Mouse (Mus musculus): ENCODE measurements around the gene Mpp2. TPM values are rescaled to one million over a fixed set of nuclear protein-coding genes. Genes with fewer than 3 reads are reported as not detected.

The Mpp2 gene
- polyA plus RNA-seq, 2 experiments, result 7.4 to 11.9 TPM

- H3K9ac ChIP-seq (replicated peaks), result no peak overlapping the region
- WGBS (ENCODE audit: insufficient replicate concordance), result 65% methylated on average over 13 of the region's 13 CpGs
- peaks cover 0 to 7% of the 10 kb centered on the region in 2 experiments; a peak in 2 of 4 replicates for H3K4me1 ChIP-seq (replicated peaks; ENCODE audit: control insufficient read depth in 2 of 2, insufficient read depth in 2 of 2, low read length in 1 of 2)
- no peak overlapping the region for H3K27ac ChIP-seq
- no peaks in the 10 kb centered on the region for H3K27me3 ChIP-seq (ENCODE audit: control insufficient read depth, insufficient read depth, low read length)
- no peak overlapping the region for H3K4me2 ChIP-seq (ENCODE audit: low read depth)
- H3K4me3 ChIP-seq (ENCODE audit: insufficient read depth in 1 of 2, low read depth in 2 of 2, low read length in 2 of 2), result no peak overlapping the region
- peaks cover 20% of the 10 kb centered on the region for H3K36me3 ChIP-seq (replicated peaks; ENCODE audit: control insufficient read depth, insufficient read depth, low read depth)
- DNase-seq (ENCODE audit: low read depth in 3 of 3, low spot score in 3 of 3) (no peak), ATAC-seq (ENCODE audit: insufficient read depth) (no peak)
- TF ChIP-seq CTCF (IDR thresholded peaks at IDR 0.05; ENCODE audit: low read depth) (no peak), EP300 (IDR thresholded peaks at IDR 0.05; ENCODE audit: low read depth) (no peak)
- no peaks in the 10 kb centered on the region for H3K9me3 ChIP-seq (ENCODE audit: control insufficient read depth, low read length)
Observed at GRCm38 (mm10) chr11:102063076-102063475, 25.2 kb downstream of the Mpp2 start.

DNA sequence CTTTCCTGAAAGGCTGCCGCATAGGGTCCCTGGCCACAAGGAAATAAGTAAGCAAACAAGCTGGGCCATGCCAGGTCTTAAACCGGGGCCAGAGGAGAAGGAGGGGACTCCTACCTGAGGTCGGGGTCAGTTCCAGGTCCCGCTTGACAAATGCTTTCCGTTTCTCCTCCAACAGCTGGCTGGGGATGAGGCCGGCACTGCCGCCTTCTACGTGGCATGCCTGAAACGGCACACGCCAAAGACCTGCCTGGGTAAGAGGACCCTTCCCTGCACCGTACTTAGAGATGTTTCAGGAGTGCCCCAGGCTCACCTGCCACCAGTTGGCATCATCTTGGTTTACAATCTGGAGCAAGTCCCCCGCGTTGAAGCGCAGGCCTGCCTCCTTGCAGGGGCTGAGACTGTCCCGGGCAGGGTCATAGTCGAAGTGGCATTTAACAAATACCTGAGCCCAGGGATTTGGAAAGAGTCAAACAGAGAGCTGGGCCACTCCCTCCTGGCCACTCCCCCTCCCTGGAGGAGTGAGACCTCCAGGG is 26.3 kb downstream of the Mpp2 start:
- DNase-seq (ENCODE audit: low read depth in 3 of 3, low spot score in 3 of 3), result no peak
- no peak overlapping the region for H3K27ac ChIP-seq
- TF ChIP-seq EP300 (IDR thresholded peaks at IDR 0.05; ENCODE audit: low read depth) (no peak), CTCF (IDR thresholded peaks at IDR 0.05; ENCODE audit: low read depth) (no peak)
- H3K9me3 ChIP-seq (ENCODE audit: control insufficient read depth, low read length), result no peaks in the 10 kb centered on the region
- H3K4me3 ChIP-seq (ENCODE audit: insufficient read depth in 1 of 2, low read depth in 2 of 2, low read length in 2 of 2), result no peak overlapping the region
- H3K36me3 ChIP-seq (replicated peaks; ENCODE audit: control insufficient read depth, insufficient read depth, low read depth), result peaks cover 20% of the 10 kb centered on the region
- H3K4me1 ChIP-seq (replicated peaks; ENCODE audit: control insufficient read depth in 2 of 2, insufficient read depth in 2 of 2, low read length in 1 of 2), result peaks cover 0 to 7% of the 10 kb centered on the region in 2 experiments; a peak in 2 of 4 replicates
- no peak overlapping the region for H3K9ac ChIP-seq (replicated peaks)
- WGBS (ENCODE audit: insufficient replicate concordance), result 37% methylated on average over 16 of the region's 16 CpGs
- no peak for ATAC-seq (ENCODE audit: insufficient read depth)
- H3K4me2 ChIP-seq (ENCODE audit: low read depth), result no peak overlapping the region
- H3K27me3 ChIP-seq (ENCODE audit: control insufficient read depth, insufficient read depth, low read length), result no peaks in the 10 kb centered on the region

DNA sequence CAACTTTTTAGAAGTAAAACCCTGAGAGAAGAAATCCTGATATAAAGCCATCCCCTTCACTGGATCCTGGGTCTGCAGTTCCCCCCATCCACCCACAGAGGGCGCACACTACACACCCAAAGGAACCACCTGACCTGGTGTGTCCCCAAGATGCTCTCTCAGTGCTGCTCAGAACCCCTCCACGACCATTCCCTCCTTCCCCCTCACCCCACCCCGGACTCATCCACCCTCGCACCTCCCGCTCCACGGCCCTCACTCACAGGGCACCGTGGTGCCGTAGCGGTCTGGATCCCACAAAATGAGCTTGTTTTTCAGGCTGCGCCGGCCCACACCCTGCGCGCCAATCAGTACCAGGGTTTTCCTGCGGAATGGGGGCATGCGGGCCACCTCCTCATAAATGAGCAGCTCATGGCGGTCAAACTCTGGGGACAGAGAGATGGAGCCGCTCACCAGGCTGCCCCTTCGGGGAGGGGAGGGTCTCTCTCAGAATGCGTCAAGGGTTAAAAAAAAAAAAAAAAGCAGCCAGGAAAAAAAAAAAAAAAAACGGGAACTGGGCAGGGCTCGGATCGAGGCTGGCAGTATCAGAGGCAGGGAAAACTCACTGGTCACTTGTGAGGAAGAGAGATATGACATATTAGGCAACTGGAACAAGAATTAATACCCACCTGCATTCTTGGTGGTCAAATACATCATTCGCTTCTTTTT is 26.9 kb downstream of the Mpp2 start:
- Histone ChIP-seq H3K4me1 (replicated peaks; ENCODE audit: control insufficient read depth in 2 of 2, insufficient read depth in 2 of 2, low read length in 1 of 2) (peaks cover 0 to 7% of the 10 kb centered on the region in 2 experiments; a peak in 2 of 4 replicates), H3K27me3 (ENCODE audit: control insufficient read depth, insufficient read depth, low read length) (no peaks in the 10 kb centered on the region), H3K4me3 (ENCODE audit: insufficient read depth in 1 of 2, low read depth in 2 of 2, low read length in 2 of 2) (peak overlapping the region in 1 of 2 experiments; percentile 26; a peak in 2 of 4 replicates), H3K27ac (no peak overlapping the region), H3K36me3 (replicated peaks; ENCODE audit: control insufficient read depth, insufficient read depth, low read depth) (peaks cover 20% of the 10 kb centered on the region), H3K4me2 (ENCODE audit: low read depth) (peak overlapping the region; percentile 48), H3K9me3 (ENCODE audit: control insufficient read depth, low read length) (no peaks in the 10 kb centered on the region), H3K9ac (replicated peaks) (no peak overlapping the region)
- TF ChIP-seq EP300 (IDR thresholded peaks at IDR 0.05; ENCODE audit: low read depth) (no peak), CTCF (IDR thresholded peaks at IDR 0.05; ENCODE audit: low read depth) (peak; percentile 98)
- DNase-seq (ENCODE audit: low read depth in 3 of 3, low spot score in 3 of 3), result peak; percentile 48 to 63 (median 55)
- peak; percentile 50; the same call in 1 of the 2 replicates for ATAC-seq (ENCODE audit: insufficient read depth)
- 8% methylated on average over 23 of the region's 23 CpGs for WGBS (ENCODE audit: insufficient replicate concordance)

GRCm38 (mm10) chr11:102053847-102054246 is 34.5 kb downstream of the Mpp2 start:
- H3K4me2 ChIP-seq (ENCODE audit: low read depth), result no peak overlapping the region
- no peak overlapping the region for H3K27ac ChIP-seq
- TF ChIP-seq CTCF (IDR thresholded peaks at IDR 0.05; ENCODE audit: low read depth) (peak; percentile 81), EP300 (IDR thresholded peaks at IDR 0.05; ENCODE audit: low read depth) (no peak)
- H3K27me3 ChIP-seq (ENCODE audit: control insufficient read depth, insufficient read depth, low read length), result no peaks in the 10 kb centered on the region
- no peaks in the 10 kb centered on the region for H3K4me1 ChIP-seq (replicated peaks; ENCODE audit: control insufficient read depth in 2 of 2, insufficient read depth in 2 of 2, low read length in 1 of 2)
- no peaks in the 10 kb centered on the region for H3K9me3 ChIP-seq (ENCODE audit: control insufficient read depth, low read length)
- no peak overlapping the region for H3K4me3 ChIP-seq (ENCODE audit: insufficient read depth in 1 of 2, low read depth in 2 of 2, low read length in 2 of 2)
- peaks cover 1% of the 10 kb centered on the region; the same call in 1 of the 2 replicates for H3K36me3 ChIP-seq (replicated peaks; ENCODE audit: control insufficient read depth, insufficient read depth, low read depth)
- DNase-seq (ENCODE audit: low read depth in 3 of 3, low spot score in 3 of 3) (peak in 2 of 3 experiments; percentile 19 to 47), ATAC-seq (ENCODE audit: insufficient read depth) (no peak)
- WGBS (ENCODE audit: insufficient replicate concordance), result 24% methylated on average over 9 of the region's 9 CpGs
- H3K9ac ChIP-seq (replicated peaks), result no peak overlapping the region

GRCm38 (mm10) chr11:102053183-102053582 is 35.1 kb downstream of the Mpp2 start:
- no peak overlapping the region for H3K27ac ChIP-seq

More at GRCm38 (mm10) chr11:102053183-102053582, 35.1 kb downstream of the Mpp2 start:
- Histone ChIP-seq H3K4me1 (replicated peaks; ENCODE audit: control insufficient read depth in 2 of 2, insufficient read depth in 2 of 2, low read length in 1 of 2) (no peaks in the 10 kb centered on the region), H3K9me3 (ENCODE audit: control insufficient read depth, low read length) (no peaks in the 10 kb centered on the region), H3K27me3 (ENCODE audit: control insufficient read depth, insufficient read depth, low read length) (no peaks in the 10 kb centered on the region), H3K36me3 (replicated peaks; ENCODE audit: control insufficient read depth, insufficient read depth, low read depth) (no peaks in the 10 kb centered on the region), H3K9ac (replicated peaks) (no peak overlapping the region), H3K4me3 (ENCODE audit: insufficient read depth in 1 of 2, low read depth in 2 of 2, low read length in 2 of 2) (no peak overlapping the region), H3K4me2 (ENCODE audit: low read depth) (no peak overlapping the region)
- ATAC-seq (ENCODE audit: insufficient read depth), result no peak
- WGBS (ENCODE audit: insufficient replicate concordance), result 59% methylated on average over 7 of the region's 7 CpGs
- TF ChIP-seq EP300 (IDR thresholded peaks at IDR 0.05; ENCODE audit: low read depth) (no peak), CTCF (IDR thresholded peaks at IDR 0.05; ENCODE audit: low read depth) (no peak)
- DNase-seq (ENCODE audit: low read depth in 3 of 3, low spot score in 3 of 3), result no peak
